Mouse (Mus musculus): Measurements from ENCODE around the gene Rnf113a2.

GRCm38 (mm10) chr12:84388097-84388496, 28.9 kb upstream of the Rnf113a2 start:
- TF ChIP-seq MAFK (IDR thresholded peaks at IDR 0.05; ENCODE audit: insufficient read depth, low read depth, low read length), result no peak
- TF ChIP-seq ZC3H11A (IDR thresholded peaks at IDR 0.05; ENCODE audit: borderline replicate concordance, low read depth, low read length), result no peak
- TF ChIP-seq HCFC1 (IDR thresholded peaks at IDR 0.05; ENCODE audit: borderline replicate concordance, insufficient read depth, low read length), result no peak
- no peak for TF ChIP-seq CHD2 (IDR thresholded peaks at IDR 0.05; ENCODE audit: low read depth, low read length)
- TF ChIP-seq ZNF384 (IDR thresholded peaks at IDR 0.05; ENCODE audit: low read depth, low read length), result no peak

Data from ES-E14 (cell line).